Mouse (Mus musculus) C2C12 (cell line): Measurements from ENCODE around the gene Dcaf8.

Experiments
- CEBPB ChIP-seq: IDR thresholded peaks from one replicate; pipeline ENCODE4 v1.6.1; 2011; ENCODE audit warnings: low read depth, mild to moderate bottlenecking, control low read depth, moderate library complexity
- CTCF ChIP-seq: IDR thresholded peaks from one replicate; pipeline ENCODE4 v1.5.1; 2011; ENCODE audit not compliant: control insufficient read depth, insufficient read depth, insufficient read length
- MYOD1 ChIP-seq: IDR thresholded peaks from one replicate; pipeline ENCODE4 v1.6.1; 2011; ENCODE audit warnings: low read depth; ENCODE audit not compliant: control insufficient read depth, insufficient read length
- MYOG ChIP-seq: IDR thresholded peaks from one replicate; pipeline ENCODE4 v1.6.1; 2011; ENCODE audit not compliant: control insufficient read depth, insufficient read length; ENCODE audit errors: extremely low read depth

- no peak for TF ChIP-seq CTCF
- no peak for TF ChIP-seq MYOG
- no peak for TF ChIP-seq CEBPB
- TF ChIP-seq MYOD1, result no peak
Measured at GRCm38 (mm10) chr1:172162959-172163358, 15.1 kb downstream of the Dcaf8 start.
